In genomic region chr4:91371819-91372215, GRCm38 (mm10) we compare ENCODE assay signal across 8 mouse cellular contexts. TPM values are rescaled to one million over a fixed set of nuclear protein-coding genes. Genes with fewer than 3 reads are reported as not detected.
DNase-seq lines count a peak whose midpoint lies in the region; ATAC-seq lines count a peak whose summit lies in the region.

No protein-coding gene starts in this region.

- ATAC-seq in heart, embryonic 16.5 days (replicated peaks; ENCODE audit: extremely low read depth, insufficient read depth, low FRiP score): peak; percentile 25; the same call in 1 of the 2 replicates
- peak; percentile 33 for ATAC-seq in liver, embryonic 16.5 days (ENCODE audit: low read depth)
- ATAC-seq in neural tube, embryonic 15.5 days (ENCODE audit: low FRiP score): peak; percentile 62

- H3K27me3 ChIP-seq in heart, embryonic 10.5 days (ENCODE audit: insufficient read depth, poor library complexity, severe bottlenecking): peaks cover 59% of the 10 kb centered on the region
- peaks cover 69% of the 10 kb centered on the region for H3K27me3 ChIP-seq in embryonic facial prominence, embryonic 10.5 days (replicated peaks; ENCODE audit: low read depth, poor library complexity, severe bottlenecking)
- peaks cover 61% of the 10 kb centered on the region for H3K27me3 ChIP-seq in heart, embryonic 16.5 days (ENCODE audit: control insufficient read depth, insufficient read depth, low read length)
- H3K27me3 ChIP-seq in liver, embryonic 16.5 days (ENCODE audit: control insufficient read depth, insufficient read depth, low read depth, low read length): peaks cover 58% of the 10 kb centered on the region
- no peaks in the 10 kb centered on the region for H3K27me3 ChIP-seq in neural tube, embryonic 15.5 days (replicated peaks)

- peak overlapping the region; percentile 77 for H3K27ac ChIP-seq in heart, embryonic 10.5 days
- peak overlapping the region; percentile 81 for H3K27ac ChIP-seq in embryonic facial prominence, embryonic 10.5 days (replicated peaks)
- H3K27ac ChIP-seq in heart, embryonic 16.5 days (ENCODE audit: low read length): no peak overlapping the region
- H3K27ac ChIP-seq in liver, embryonic 16.5 days (ENCODE audit: low read length): no peak overlapping the region
- peak overlapping the region; percentile 91 for H3K27ac ChIP-seq in neural tube, embryonic 15.5 days (replicated peaks)

- no peaks in the 10 kb centered on the region for H3K9me3 ChIP-seq in heart, embryonic 10.5 days
- H3K9me3 ChIP-seq in embryonic facial prominence, embryonic 10.5 days: no peaks in the 10 kb centered on the region
- no peaks in the 10 kb centered on the region for H3K9me3 ChIP-seq in heart, embryonic 16.5 days (replicated peaks; ENCODE audit: control insufficient read depth, low read length)
- no peaks in the 10 kb centered on the region for H3K9me3 ChIP-seq in liver, embryonic 16.5 days (replicated peaks; ENCODE audit: control insufficient read depth, low read length)
- H3K9me3 ChIP-seq in neural tube, embryonic 15.5 days (replicated peaks): no peaks in the 10 kb centered on the region

- H3K4me3 ChIP-seq in heart, embryonic 10.5 days: peak overlapping the region; percentile 80
- H3K4me3 ChIP-seq in embryonic facial prominence, embryonic 10.5 days: peak overlapping the region; percentile 81
- peak overlapping the region; percentile 57 for H3K4me3 ChIP-seq in heart, embryonic 16.5 days (ENCODE audit: low read length)
- H3K4me3 ChIP-seq in liver, embryonic 16.5 days (ENCODE audit: low read depth, low read length): peak overlapping the region; percentile 48
- H3K4me3 ChIP-seq in neural tube, embryonic 15.5 days (replicated peaks): peak overlapping the region; percentile 57

- 0 out of 2 replicates have a peak overlapping the region, but pooled peaks have one; percentile 46 for H3K9ac ChIP-seq in heart, embryonic 16.5 days (ENCODE audit: low read length)
- no peak overlapping the region for H3K9ac ChIP-seq in liver, embryonic 16.5 days (ENCODE audit: low read depth, low read length)
- peak overlapping the region; percentile 85 for H3K9ac ChIP-seq in neural tube, embryonic 15.5 days (replicated peaks)

- H3K36me3 ChIP-seq in heart, embryonic 10.5 days: no peaks in the 10 kb centered on the region
- no peaks in the 10 kb centered on the region for H3K36me3 ChIP-seq in embryonic facial prominence, embryonic 10.5 days (replicated peaks)
- H3K36me3 ChIP-seq in heart, embryonic 16.5 days (ENCODE audit: control insufficient read depth, insufficient read depth): no peaks in the 10 kb centered on the region
- no peaks in the 10 kb centered on the region for H3K36me3 ChIP-seq in liver, embryonic 16.5 days (ENCODE audit: control insufficient read depth, insufficient read depth)
- H3K36me3 ChIP-seq in neural tube, embryonic 15.5 days: no peaks in the 10 kb centered on the region

- H3K4me1 ChIP-seq in heart, embryonic 10.5 days: peaks cover 30% of the 10 kb centered on the region
- H3K4me1 ChIP-seq in embryonic facial prominence, embryonic 10.5 days: peaks cover 41% of the 10 kb centered on the region
- peaks cover 18% of the 10 kb centered on the region for H3K4me1 ChIP-seq in heart, embryonic 16.5 days (ENCODE audit: control insufficient read depth, insufficient read depth, low read length)
- no peaks in the 10 kb centered on the region for H3K4me1 ChIP-seq in liver, embryonic 16.5 days (ENCODE audit: control insufficient read depth, low read depth, low read length)
- H3K4me1 ChIP-seq in neural tube, embryonic 15.5 days: peaks cover 35% of the 10 kb centered on the region

- peak; percentile 89 for DNase-seq in heart, embryonic 10.5 days (ENCODE audit: low spot score)
- no peak for DNase-seq in heart, adult 8-10 months (ENCODE audit: low spot score)
- DNase-seq in embryonic facial prominence, embryonic 10.5 days (ENCODE audit: low spot score): peak; percentile 84
- peak; percentile 54 to 70 for DNase-seq in layer of hippocampus, adult 8-10 months (ENCODE audit: low spot score in 2 of 2)
- peak; percentile 61 for DNase-seq in yolk sac, embryonic 10.5 days (ENCODE audit: low spot score)

- WGBS in heart, embryonic 10.5 days: under 1% methylated on average over 41 of the region's 44 CpGs
- WGBS in embryonic facial prominence, embryonic 10.5 days: under 1% methylated on average over 41 of the region's 44 CpGs
- WGBS in heart, embryonic 16.5 days: under 1% methylated on average over 38 of the region's 44 CpGs
- 0% methylated on average over 34 of the region's 44 CpGs for WGBS in liver, embryonic 16.5 days (ENCODE audit: insufficient replicate concordance)
- under 1% methylated on average over 43 of the region's 44 CpGs for WGBS in neural tube, embryonic 15.5 days

- H3K4me2 ChIP-seq in heart, embryonic 16.5 days (ENCODE audit: low read depth, low read length): peak overlapping the region; percentile 93
- peak overlapping the region; percentile 60 for H3K4me2 ChIP-seq in liver, embryonic 16.5 days (ENCODE audit: low read depth, low read length)
- peak overlapping the region; percentile 95 for H3K4me2 ChIP-seq in neural tube, embryonic 15.5 days

RNA-seq across cellular contexts. Expression of gene Elavl2, which starts 28.8 kb away (rescaled TPM):
- polyA plus RNA-seq in heart, embryonic 10.5 days (2016; fragmentation: Nextera tagmentation; extraction: Ambion mirVana): 1.8 and 2.5 TPM in 2 replicates
- 1 to 10 TPM in 1 of 4 experiments, under 1 TPM in 3; 0.32 to 1.7 (median 0.99) TPM for total RNA-seq in heart, adult 8-10 months (2022)
- polyA plus RNA-seq in embryonic facial prominence, embryonic 10.5 days (2016; fragmentation: Nextera tagmentation; extraction: Ambion mirVana): 16.9 and 22.3 TPM in 2 replicates
- polyA plus RNA-seq in heart, embryonic 16.5 days (2015; fragmentation: Nextera tagmentation; extraction: Ambion mirVana): 1.6 and 1.9 TPM in 2 replicates
- 100 to 1,000 TPM in 2 of 4 experiments, 10 to 100 TPM in 2; 80.9 to 119 (median 104) TPM for total RNA-seq in layer of hippocampus, adult 8-10 months (2022)
- polyA plus RNA-seq in liver, embryonic 16.5 days (2015; fragmentation: Nextera tagmentation; extraction: Ambion mirVana): 0.06 and 0.07 TPM in 2 replicates
- 130 and 158 TPM in 2 replicates for polyA plus RNA-seq in neural tube, embryonic 15.5 days (2015; fragmentation: Nextera tagmentation; extraction: Ambion mirVana)

Comparison
In these comparisons a context has a peak if more than half of its experiments do, and no peak if none do; other contexts are left out.
1. H3K27ac ChIP-seq: peak in heart, embryonic 10.5 days (single experiment), embryonic facial prominence, embryonic 10.5 days (single experiment) and neural tube, embryonic 15.5 days (single experiment); none in heart, embryonic 16.5 days (single experiment) and liver, embryonic 16.5 days (single experiment).
2. Peak in every context shown above with its lines, with median percentiles within 50 percentile points of each other: H3K4me3 ChIP-seq, ATAC-seq and H3K4me2 ChIP-seq.